Mouse (Mus musculus) lung, embryonic 16.5 days (tissue): ENCODE results near the gene 6030408B16Rik. TPM values are rescaled to one million over a fixed set of nuclear protein-coding genes. Genes with fewer than 3 reads are reported as not detected.

Source experiments
- ATAC-seq: fragments of 200-750 bp; cut with Nextera tagmentation; 2 replicates; pipeline ENCODE4 v1.8.0; 2017; ENCODE audit warnings: low read depth, mild to moderate bottlenecking, moderate library complexity
- H3K27ac ChIP-seq: fragments of 300-500 bp; sonication (generic); 2 replicates; pipeline ENCODE4 v1.5.1; 2014; ENCODE audit warnings: mild to moderate bottlenecking, control low read depth, low read length
- H3K27me3 ChIP-seq: fragments of 300-500 bp; sonication (generic); 2 replicates; pipeline ENCODE4 v1.6.1; 2014; ENCODE audit warnings: low read depth, low read length, mixed read lengths; ENCODE audit not compliant: control insufficient read depth, insufficient read depth
- H3K36me3 ChIP-seq: fragments of 300-500 bp; sonication (generic); 2 replicates; pipeline ENCODE4 v1.6.1; 2014; ENCODE audit warnings: low read length; ENCODE audit not compliant: control insufficient read depth, insufficient read depth
- H3K4me1 ChIP-seq: fragments of 300-500 bp; sonication (generic); replicated peaks from 2 replicates; pipeline ENCODE4 v1.6.1; 2014; ENCODE audit warnings: low read length, mixed read lengths; ENCODE audit not compliant: control insufficient read depth, insufficient read depth
- H3K4me2 ChIP-seq: fragments of 300-500 bp; sonication (generic); 2 replicates; pipeline ENCODE4 v1.6.1; 2014; ENCODE audit warnings: low read depth, low read length, control low read depth
- H3K4me3 ChIP-seq: fragments of 300-500 bp; sonication (generic); 2 replicates; pipeline ENCODE4 v1.5.1; 2014; ENCODE audit warnings: mild to moderate bottlenecking, low read length, control low read depth
- H3K9ac ChIP-seq: fragments of 300-500 bp; sonication (generic); 2 replicates; pipeline ENCODE4 v1.6.1; 2014; ENCODE audit warnings: low read length, control low read depth
- H3K9me3 ChIP-seq: fragments of 300-500 bp; sonication (generic); 2 replicates; pipeline ENCODE4 v1.6.1; 2016; ENCODE audit warnings: low read length; ENCODE audit not compliant: control insufficient read depth
- WGBS: fragments of 180-500 bp; shearing (Covaris S2); extraction: QIAGEN DNeasy Blood & Tissue Kit; methylation state at CpG from one replicate; pipeline ENCODE4 v1.1.7; 2014; 5-methylcytosine and 5-hydroxymethylcytosine counted together
- polyA plus RNA-seq: library from polyadenylated mRNA; unstranded; fragments of >200 nt; fragmentation: Nextera tagmentation; extraction: Ambion mirVana; gene quantifications from 2 replicates; pipeline ENCODE4 v1.2.1, GENCODE M21; 2015

Gene 6030408B16Rik
- polyA plus RNA-seq, 1 experiment from 2014 or later, result 57.2 TPM

DNA sequence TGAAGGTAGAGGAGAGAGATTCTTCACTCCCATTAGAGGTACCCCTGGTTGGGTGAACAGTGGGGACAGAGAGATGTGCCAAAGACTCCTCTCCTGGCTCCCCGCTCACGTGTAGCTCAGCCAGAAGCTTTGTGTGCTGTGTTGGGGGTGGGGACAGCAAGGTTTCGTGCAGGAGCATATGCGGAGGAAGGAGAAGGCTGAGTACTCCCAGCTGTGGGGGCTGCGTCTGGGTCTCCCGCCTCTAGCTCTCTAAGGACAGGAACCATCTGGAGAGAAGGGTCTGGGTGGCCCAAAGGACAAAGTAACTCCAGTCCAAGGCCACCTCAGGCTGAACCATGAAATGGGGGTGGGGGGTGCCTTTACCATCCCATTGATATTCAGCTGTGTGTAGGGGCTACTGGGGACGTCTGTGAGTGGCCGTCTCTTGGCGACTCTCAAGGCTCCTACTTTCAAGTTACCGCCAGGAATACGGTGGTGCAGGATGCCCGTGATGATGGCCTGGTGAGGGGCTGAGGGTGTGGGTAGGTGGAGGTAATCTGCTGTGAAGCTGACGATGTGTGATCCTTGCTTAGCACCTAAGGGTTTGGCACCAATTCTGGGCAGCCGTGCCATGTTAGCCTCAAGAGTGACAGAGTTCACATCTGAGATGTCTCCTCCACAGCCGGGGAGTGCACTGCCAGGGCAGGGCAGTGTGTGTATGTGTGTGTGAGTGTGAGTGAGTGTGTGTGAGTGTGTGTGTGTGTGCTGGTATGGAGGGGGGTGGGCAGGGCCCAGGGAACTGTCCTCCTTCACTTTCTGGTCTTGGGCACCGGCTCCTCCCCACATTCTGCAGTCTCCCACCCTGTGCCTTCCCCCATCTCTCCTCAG is 1.2 kb downstream of the 6030408B16Rik start:
- Histone ChIP-seq H3K9me3 (no peaks in the 10 kb centered on the region), H3K36me3 (peaks cover 9% of the 10 kb centered on the region; the same call in 1 of the 2 replicates), H3K27ac (peak overlapping the region; percentile 93), H3K4me2 (peak overlapping the region; percentile 44), H3K4me1 (peaks cover 3% of the 10 kb centered on the region; the same call in 1 of the 2 replicates), H3K4me3 (peak overlapping the region; percentile 39), H3K27me3 (no peaks in the 10 kb centered on the region), H3K9ac (peak overlapping the region; percentile 62)
- ATAC-seq, result peak; percentile 80
- WGBS, result 31% methylated on average over 16 of the region's 16 CpGs

DNA sequence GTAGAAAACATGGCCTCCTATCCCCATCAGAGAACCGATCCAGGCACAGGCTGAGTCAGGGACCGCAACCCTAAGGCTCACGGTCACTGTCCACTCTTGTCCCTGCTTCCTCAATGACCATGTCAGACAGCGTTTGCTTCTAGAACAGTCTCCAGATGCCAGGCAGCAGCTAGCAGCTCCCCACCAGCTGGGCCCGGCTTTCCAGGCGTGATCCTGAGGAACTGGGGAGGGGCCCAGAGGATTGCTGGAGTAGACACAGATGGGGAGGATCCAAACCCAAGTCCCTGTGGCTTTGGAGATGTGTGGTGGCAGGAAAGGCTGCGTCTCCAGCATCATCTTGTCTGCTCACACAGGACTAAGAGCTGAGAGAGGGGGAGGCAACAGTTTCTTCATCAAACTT is 2.1 kb downstream of the 6030408B16Rik start:
- ATAC-seq, result peak; percentile 69
- 43% methylated on average over 7 of the region's 7 CpGs for WGBS
- Histone ChIP-seq H3K4me1 (peaks cover 6% of the 10 kb centered on the region; the same call in 1 of the 2 replicates), H3K27ac (peak overlapping the region; percentile 93), H3K9me3 (no peaks in the 10 kb centered on the region), H3K27me3 (no peaks in the 10 kb centered on the region), H3K36me3 (peaks cover 6% of the 10 kb centered on the region; the same call in 1 of the 2 replicates), H3K4me2 (peak overlapping the region; percentile 44), H3K9ac (peak overlapping the region; percentile 62), H3K4me3 (peak overlapping the region; percentile 39)

DNA sequence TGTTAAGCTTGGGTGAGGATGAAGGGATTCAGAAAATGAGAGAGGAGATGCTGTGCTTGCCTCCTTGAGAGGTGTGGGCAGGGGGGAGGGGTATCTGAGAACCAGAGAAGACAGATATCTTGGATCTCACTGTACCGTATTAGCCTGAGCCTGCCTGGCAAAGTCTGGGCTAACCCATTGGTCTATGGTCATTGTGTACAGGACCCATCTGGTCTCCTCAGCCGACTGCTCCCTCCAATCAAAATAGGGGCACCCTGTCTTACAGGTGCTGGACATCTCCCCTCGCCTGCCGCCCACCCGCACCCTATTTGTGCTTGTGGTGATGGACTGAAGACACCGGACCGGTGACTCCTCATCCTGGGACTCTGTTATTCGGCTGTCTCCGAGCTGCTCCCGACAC is 2.6 kb downstream of the 6030408B16Rik start:
- H3K9me3 ChIP-seq, result no peaks in the 10 kb centered on the region
- H3K36me3 ChIP-seq, result peaks cover 2% of the 10 kb centered on the region; the same call in 1 of the 2 replicates
- H3K9ac ChIP-seq, result no peak overlapping the region
- peak overlapping the region; percentile 21; the same call in 1 of the 2 replicates for H3K4me2 ChIP-seq
- 67% methylated on average over 10 of the region's 10 CpGs for WGBS
- H3K27me3 ChIP-seq, result no peaks in the 10 kb centered on the region
- peaks cover 6% of the 10 kb centered on the region; the same call in 1 of the 2 replicates for H3K4me1 ChIP-seq
- ATAC-seq, result peak; percentile 10
- H3K4me3 ChIP-seq, result 0 out of 2 replicates have a peak overlapping the region, but pooled peaks have one; percentile 5
- peak overlapping the region; percentile 93 for H3K27ac ChIP-seq

DNA sequence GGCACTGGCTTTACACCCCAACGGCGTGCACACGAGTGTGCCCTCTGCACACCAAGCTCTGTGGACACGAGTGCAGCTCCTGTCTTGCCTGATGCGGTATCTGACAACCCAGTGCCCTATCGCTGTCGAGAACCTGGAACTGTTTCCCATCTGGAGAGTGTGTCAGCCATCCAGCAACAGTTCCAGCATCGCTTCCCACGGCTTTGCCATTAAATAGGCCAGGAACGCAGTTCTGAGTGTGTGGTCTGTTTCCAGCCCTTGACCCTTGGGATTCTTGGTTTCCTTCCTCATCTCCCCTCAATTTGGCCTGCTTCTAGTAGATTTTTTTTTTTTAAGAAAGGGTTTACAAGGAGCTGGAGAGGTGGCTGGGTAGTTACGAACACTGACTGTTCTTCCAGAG is 3.1 kb downstream of the 6030408B16Rik start:
- 56% methylated on average over 11 of the region's 11 CpGs for WGBS
- H3K4me2 ChIP-seq, result peak overlapping the region; percentile 21; the same call in 1 of the 2 replicates

DNA sequence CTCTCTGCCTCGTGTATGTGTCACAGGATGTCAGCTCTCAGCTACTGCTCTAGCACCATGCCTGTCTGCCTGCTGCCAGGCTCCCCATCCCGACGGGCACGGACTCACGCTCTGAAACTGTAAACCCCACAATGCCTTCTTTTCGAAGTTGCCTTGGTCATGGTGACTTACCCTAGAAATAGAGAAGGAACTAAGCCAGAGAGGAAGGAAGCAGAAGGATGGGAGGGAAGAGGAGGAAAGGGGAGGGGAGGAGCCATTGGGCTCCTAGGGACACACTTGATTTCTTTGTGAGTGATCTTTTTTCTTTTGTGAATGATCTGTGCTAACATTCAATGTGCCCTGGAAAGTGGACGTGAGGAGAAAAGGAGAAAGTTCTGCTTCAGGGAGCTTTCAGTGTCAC is 5.0 kb downstream of the 6030408B16Rik start:
- H3K36me3 ChIP-seq, result no peaks in the 10 kb centered on the region
- ATAC-seq, result no peak
- H3K4me1 ChIP-seq, result peaks cover 6% of the 10 kb centered on the region; the same call in 1 of the 2 replicates
- no peak overlapping the region for H3K9ac ChIP-seq
- no peaks in the 10 kb centered on the region for H3K9me3 ChIP-seq
- H3K4me2 ChIP-seq, result no peak overlapping the region
- no peaks in the 10 kb centered on the region for H3K27me3 ChIP-seq
- 37% methylated on average over 7 of the region's 7 CpGs for WGBS
- H3K27ac ChIP-seq, result no peak overlapping the region
- H3K4me3 ChIP-seq, result no peak overlapping the region

More for the DNA sequence above, 3.1 kb downstream of the 6030408B16Rik start:
- Histone ChIP-seq H3K9ac (no peak overlapping the region), H3K4me3 (0 out of 2 replicates have a peak overlapping the region, but pooled peaks have one; percentile 5), H3K27ac (peak overlapping the region; percentile 93), H3K36me3 (no peaks in the 10 kb centered on the region), H3K9me3 (no peaks in the 10 kb centered on the region), H3K27me3 (no peaks in the 10 kb centered on the region), H3K4me1 (peaks cover 6% of the 10 kb centered on the region; the same call in 1 of the 2 replicates)
- ATAC-seq, result no peak

DNA sequence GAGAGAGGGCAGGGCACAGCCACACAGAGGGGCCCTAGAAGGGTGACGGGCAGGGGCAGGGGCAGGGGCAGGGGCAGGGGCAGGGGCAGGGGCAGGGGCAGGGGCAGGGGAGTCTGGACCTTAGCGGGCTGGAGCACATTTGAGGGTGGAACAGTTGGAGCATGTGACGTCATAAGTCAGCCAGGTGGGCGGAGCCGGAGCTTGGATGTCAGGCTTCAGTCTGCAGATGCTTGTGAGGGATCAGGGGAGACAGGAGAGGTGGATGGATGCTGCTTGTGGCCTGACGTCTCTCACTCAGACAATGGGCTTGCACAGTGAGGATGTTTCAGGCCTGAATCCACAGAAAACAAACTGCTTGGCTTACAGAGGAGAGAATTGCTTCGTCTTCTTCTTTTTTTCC is 5.5 kb downstream of the 6030408B16Rik start:
- H3K4me2 ChIP-seq, result no peak overlapping the region

DNA sequence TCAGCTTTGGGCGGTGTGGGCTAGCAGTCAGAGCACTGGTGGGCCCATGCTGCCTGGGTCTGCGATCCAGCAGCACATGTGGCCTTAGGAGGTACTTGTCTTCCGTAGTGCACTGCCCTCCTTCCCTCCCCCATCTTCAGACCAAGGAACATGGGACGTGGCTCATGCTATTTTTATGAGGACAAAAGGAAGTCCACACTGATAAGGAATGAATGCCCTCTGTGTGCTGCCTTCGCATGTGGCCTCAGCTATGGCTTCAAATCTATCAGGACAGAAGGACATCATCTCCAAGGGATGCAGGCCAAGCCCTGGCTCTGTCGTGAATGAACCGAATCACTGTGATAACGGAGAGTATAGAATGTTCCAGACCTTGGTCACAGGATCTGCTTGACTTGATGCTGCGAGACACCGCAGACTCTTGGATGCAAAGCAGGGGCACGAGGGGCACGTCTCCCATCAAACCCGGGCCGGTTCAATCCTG is 6.5 kb downstream of the 6030408B16Rik start:
- 60% methylated on average over 14 of the region's 14 CpGs for WGBS
- Histone ChIP-seq H3K4me1 (peaks cover 6% of the 10 kb centered on the region; the same call in 1 of the 2 replicates), H3K4me3 (no peak overlapping the region), H3K27me3 (no peaks in the 10 kb centered on the region), H3K9me3 (no peaks in the 10 kb centered on the region), H3K36me3 (no peaks in the 10 kb centered on the region), H3K9ac (no peak overlapping the region), H3K27ac (no peak overlapping the region), H3K4me2 (no peak overlapping the region)
- no peak for ATAC-seq

More for the DNA sequence above, 5.5 kb downstream of the 6030408B16Rik start:
- WGBS, result 23% methylated on average over 6 of the region's 7 CpGs
- Histone ChIP-seq H3K4me3 (no peak overlapping the region), H3K9ac (no peak overlapping the region), H3K36me3 (no peaks in the 10 kb centered on the region), H3K27me3 (no peaks in the 10 kb centered on the region), H3K4me1 (peaks cover 6% of the 10 kb centered on the region; the same call in 1 of the 2 replicates), H3K27ac (no peak overlapping the region), H3K9me3 (no peaks in the 10 kb centered on the region)
- no peak for ATAC-seq

DNA sequence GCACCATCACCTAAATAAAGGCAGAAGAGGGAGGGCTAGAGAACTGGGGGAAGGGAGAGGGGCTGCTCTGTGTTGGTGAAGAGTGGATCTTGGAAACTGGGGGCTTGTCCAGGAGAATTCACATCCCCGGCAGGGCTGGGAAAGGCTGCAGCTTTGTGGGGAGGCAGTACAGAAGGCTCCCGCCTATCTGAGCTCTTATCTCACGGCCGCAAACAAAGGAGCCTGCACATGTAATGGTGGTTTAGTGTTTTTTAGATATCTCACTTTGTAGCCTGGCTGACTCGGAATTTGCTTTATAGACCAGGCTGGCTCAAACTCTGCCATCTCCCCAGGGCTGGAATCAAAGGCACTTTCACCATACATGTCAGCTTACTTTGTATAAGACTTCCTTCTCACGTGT is 7.1 kb downstream of the 6030408B16Rik start:
- WGBS, result 45% methylated on average over 6 of the region's 6 CpGs
- ATAC-seq, result no peak
- Histone ChIP-seq H3K4me2 (no peak overlapping the region), H3K9ac (no peak overlapping the region), H3K4me3 (no peak overlapping the region), H3K9me3 (no peaks in the 10 kb centered on the region), H3K36me3 (no peaks in the 10 kb centered on the region), H3K4me1 (peaks cover 6% of the 10 kb centered on the region; the same call in 1 of the 2 replicates), H3K27me3 (no peaks in the 10 kb centered on the region), H3K27ac (no peak overlapping the region)

DNA sequence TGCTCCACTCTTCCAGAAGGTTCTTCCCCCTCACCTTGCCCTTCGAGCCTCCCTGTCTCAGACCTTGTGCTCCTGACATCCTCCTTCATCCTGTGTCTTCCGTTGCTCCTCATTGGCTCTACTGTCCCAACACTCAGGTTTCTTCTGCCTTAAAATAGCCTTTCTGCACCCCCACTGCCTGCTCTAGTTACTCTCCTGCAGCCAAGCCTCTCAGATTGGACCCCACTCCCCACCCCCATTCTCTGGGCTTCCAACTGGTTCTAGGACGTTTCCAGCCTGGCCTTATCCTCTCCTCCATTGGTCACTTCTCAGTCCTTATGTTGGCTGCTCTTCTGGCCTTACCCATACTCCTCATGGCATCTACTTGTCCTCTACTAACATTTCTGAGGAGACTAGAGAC is 9.2 kb downstream of the 6030408B16Rik start:
- H3K4me3 ChIP-seq, result no peak overlapping the region
- peaks cover 6% of the 10 kb centered on the region; the same call in 1 of the 2 replicates for H3K4me1 ChIP-seq
- no peaks in the 10 kb centered on the region for H3K9me3 ChIP-seq
- no peak overlapping the region for H3K27ac ChIP-seq
- no peak overlapping the region for H3K9ac ChIP-seq
- H3K4me2 ChIP-seq, result no peak overlapping the region
- H3K36me3 ChIP-seq, result no peaks in the 10 kb centered on the region
- WGBS, result 69% methylated on average over 3 of the region's 3 CpGs
- H3K27me3 ChIP-seq, result no peaks in the 10 kb centered on the region
- no peak for ATAC-seq
